Mouse (Mus musculus) CH12.LX (cell line): ENCODE measurements around the gene Dennd1a. TPM values are rescaled to one million over a fixed set of nuclear protein-coding genes. Genes with fewer than 3 reads are reported as not detected.

ENCODE experiments used
- DNase-seq: peaks from one replicate; pipeline ENCODE4 v3.0.0-alpha.2; 2013; ENCODE audit errors: extremely low read depth
- H3K27ac ChIP-seq: 2 replicates; pipeline ENCODE4 v1.5.1; 2012; ENCODE audit warnings: low read depth, mild to moderate bottlenecking, control low read depth, moderate library complexity; ENCODE audit not compliant: insufficient read depth
- H3K27me3 ChIP-seq: replicated peaks from 2 replicates; pipeline ENCODE3; 2012; ENCODE audit warnings: inconsistent platforms
- H3K36me3 ChIP-seq, 2 experiments: replicated peaks in 1 of 2; 2 replicates each; pipeline versions ENCODE3 to v1.6.1; 2012; ENCODE audit warnings: inconsistent platforms in 1 of 2, low read length in 1 of 2, mild to moderate bottlenecking in 1 of 2, mixed read lengths in 1 of 2, moderate library complexity in 1 of 2; ENCODE audit not compliant: control insufficient read depth in 1 of 2, insufficient read depth in 1 of 2
- H3K4me1 ChIP-seq, 2 experiments: 2 replicates each; pipeline ENCODE4 v1.6.1; 2012; ENCODE audit warnings: inconsistent platforms in 1 of 2, moderate library complexity in 1 of 2; ENCODE audit not compliant: insufficient read depth in 2 of 2, control insufficient read depth in 1 of 2
- H3K4me2 ChIP-seq: 2 replicates; pipeline ENCODE4 v1.6.1; 2012; ENCODE audit warnings: low read depth, mild to moderate bottlenecking, control low read depth; ENCODE audit not compliant: poor library complexity, insufficient read depth, severe bottlenecking
- H3K4me3 ChIP-seq, 3 experiments: fragments of 150-350 bp in 1 of 3; sonication (generic) in 1 of 3; replicated peaks in 1 of 3; 2 replicates each; pipeline versions ENCODE3 to v1.5.1; 2011 to 2012; ENCODE audit warnings: low read depth in 2 of 3, low read length in 2 of 3, mild to moderate bottlenecking in 2 of 3, moderate library complexity in 2 of 3, control low read depth in 1 of 3, improper control_type of control experiment in 1 of 3, inconsistent platforms in 1 of 3, mixed read lengths in 1 of 3; ENCODE audit not compliant: poor library complexity in 1 of 3
- H3K79me2 ChIP-seq: replicated peaks from 2 replicates; pipeline ENCODE4 v1.6.1; 2012; ENCODE audit warnings: mild to moderate bottlenecking, moderate library complexity; ENCODE audit not compliant: control insufficient read depth, poor library complexity, insufficient read depth, severe bottlenecking; ENCODE audit errors: extremely low read depth
- H3K9ac ChIP-seq: 2 replicates; pipeline ENCODE4 v1.6.1; 2012; ENCODE audit warnings: low read depth, mild to moderate bottlenecking, control low read depth, moderate library complexity; ENCODE audit not compliant: insufficient read depth
- H3K9me3 ChIP-seq: replicated peaks from 2 replicates; pipeline ENCODE3; 2012; ENCODE audit warnings: low read length, inconsistent platforms, mixed read lengths
- CHD1 ChIP-seq: IDR thresholded peaks from 2 replicates; pipeline ENCODE4 v1.6.1; 2012; ENCODE audit warnings: low read depth, low read length, improper control_type of control experiment, inconsistent platforms
- CHD2 ChIP-seq: IDR thresholded peaks from 2 replicates; pipeline ENCODE4 v1.6.1; 2011; ENCODE audit warnings: low read length, improper control_type of control experiment
- CTCF ChIP-seq, 2 experiments: IDR thresholded peaks in 1 of 2; conservative IDR thresholded peaks in 1 of 2; 2 replicates each; pipeline ENCODE4 v1.5.1; 2011 to 2012; ENCODE audit warnings: low read depth in 2 of 2, low read length in 2 of 2, improper control_type of control experiment in 1 of 2, inconsistent platforms in 1 of 2, mild to moderate bottlenecking in 1 of 2, moderate library complexity in 1 of 2
- EP300 ChIP-seq: IDR thresholded peaks from 2 replicates; pipeline ENCODE4 v1.6.1; 2011; ENCODE audit warnings: low read length, improper control_type of control experiment
- ETS1 ChIP-seq: conservative IDR thresholded peaks from 2 replicates; pipeline ENCODE4 v1.6.1; 2012; ENCODE audit warnings: low read depth, mild to moderate bottlenecking, inconsistent platforms, low read length, improper control_type of control experiment, moderate library complexity
- IRF4 ChIP-seq: IDR thresholded peaks from 2 replicates; pipeline ENCODE4 v1.6.1; 2014; ENCODE audit warnings: low read depth, mild to moderate bottlenecking, inconsistent platforms, low read length, improper control_type of control experiment
- MAX ChIP-seq: IDR thresholded peaks from 2 replicates; pipeline ENCODE4 v1.6.1; 2011; ENCODE audit warnings: low read length, improper control_type of control experiment
- MXI1 ChIP-seq: IDR thresholded peaks from 2 replicates; pipeline ENCODE4 v1.6.1; 2011; ENCODE audit warnings: mild to moderate bottlenecking, low read depth, low read length, improper control_type of control experiment
- MYC ChIP-seq: IDR thresholded peaks from 2 replicates; pipeline ENCODE4 v1.6.1; 2011; ENCODE audit warnings: low read depth, mild to moderate bottlenecking, improper control_type of control experiment, low read length
- POLR2A ChIP-seq: IDR thresholded peaks from 2 replicates; pipeline ENCODE4 v1.6.1; 2011; ENCODE audit warnings: low read depth, mild to moderate bottlenecking, improper control_type of control experiment, low read length
- RCOR1 ChIP-seq: conservative IDR thresholded peaks from 2 replicates; pipeline ENCODE4 v1.6.1; 2012; ENCODE audit warnings: low read depth, mild to moderate bottlenecking, inconsistent platforms, low read length, improper control_type of control experiment
- SIN3A ChIP-seq: IDR thresholded peaks from 2 replicates; pipeline ENCODE4 v1.6.1; 2012; ENCODE audit warnings: low read length, improper control_type of control experiment, inconsistent platforms
- SMC3 ChIP-seq: IDR thresholded peaks from 2 replicates; pipeline ENCODE4 v1.6.1; 2011; ENCODE audit warnings: low read depth, low read length, improper control_type of control experiment
- TBP ChIP-seq: conservative IDR thresholded peaks from 2 replicates; pipeline ENCODE4 v1.6.1; 2011; ENCODE audit warnings: low read depth, low read length, improper control_type of control experiment
- TCF12 ChIP-seq: IDR thresholded peaks from 2 replicates; pipeline ENCODE4 v1.6.1; 2014; ENCODE audit warnings: low read depth, mild to moderate bottlenecking, inconsistent platforms, low read length, improper control_type of control experiment
- UBTF ChIP-seq: IDR thresholded peaks from 2 replicates; pipeline ENCODE4 v1.6.1; 2012; ENCODE audit warnings: low read depth, mild to moderate bottlenecking, inconsistent platforms, low read length, improper control_type of control experiment, moderate library complexity
- USF2 ChIP-seq: conservative IDR thresholded peaks from 2 replicates; pipeline ENCODE4 v1.6.1; 2011; ENCODE audit warnings: low read depth, low read length, improper control_type of control experiment
- ZC3H11A ChIP-seq: IDR thresholded peaks from 2 replicates; pipeline ENCODE4 v1.6.1; 2012; ENCODE audit warnings: low read depth, mild to moderate bottlenecking, inconsistent platforms, low read length, improper control_type of control experiment
- ZKSCAN1 ChIP-seq: IDR thresholded peaks from 2 replicates; pipeline ENCODE4 v1.6.1; 2012; ENCODE audit warnings: low read depth, inconsistent platforms, low read length, improper control_type of control experiment, borderline replicate concordance
- ZMIZ1 ChIP-seq: IDR thresholded peaks from 2 replicates; pipeline ENCODE4 v1.6.1; 2012; ENCODE audit warnings: low read depth, mild to moderate bottlenecking, inconsistent platforms, low read length, improper control_type of control experiment
- dilution Hi-C: fragments of 300-500 bp; cut with MboI; formaldehyde crosslinking; loops from 2 replicates; pipeline ENCODE4 v1.14.3; 2020; ENCODE audit warnings: low sequenced_read_pairs; ENCODE audit not compliant: extremely low pct_unique_long_range_greater_than_20kb, extremely low pct_ligation_motif_present
- in situ Hi-C: fragments of 300-500 bp; cut with MboI; formaldehyde crosslinking; loops from 3 replicates; pipeline ENCODE4 v1.14.3; 2019; ENCODE audit warnings: low sequenced_read_pairs, low pct_ligation_motif_present, low pct_unique_long_range_greater_than_20kb, mixed read lengths
- polyA plus RNA-seq: library from polyadenylated mRNA; unstranded; fragments of >175 nt; gene quantifications from 2 replicates; pipeline ENCODE4 v1.2.1, GENCODE M21; 2012; ENCODE audit warnings: low read depth; ENCODE audit not compliant: insufficient read length
- total RNA-seq, 2 experiments: library from RNA; depleted of rRNA; stranded (reverse); fragments of 300-350 nt in 1 of 2; fragments of >200 nt in 1 of 2; gene quantifications; 2 replicates each; pipeline ENCODE4 v1.2.3; 2012 to 2014

Dennd1a gene
- total and polyA plus RNA-seq, 3 experiments = 2.7 to 7.3 (median 4.3) TPM

DNA sequence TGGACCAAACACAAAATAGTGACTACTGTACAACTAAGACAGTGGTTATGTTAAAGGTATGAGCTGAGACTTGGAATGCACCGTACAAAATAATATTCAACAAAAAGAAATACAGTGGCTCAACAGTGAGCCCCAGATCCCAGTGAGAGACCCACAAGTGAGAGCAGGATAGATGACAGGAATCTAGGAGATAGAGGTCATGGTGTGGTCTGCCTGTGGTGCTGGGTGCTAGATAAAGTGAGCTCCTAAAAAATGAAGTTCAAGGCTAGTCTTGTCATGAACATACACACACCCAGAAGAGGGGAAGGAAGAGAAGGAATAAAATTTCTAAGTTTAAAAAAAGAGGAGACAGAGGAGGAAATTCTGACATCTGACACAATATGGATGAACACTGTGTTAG lies 95.2 kb downstream of the Dennd1a start:
- Histone ChIP-seq H3K9me3 (no peaks in the 10 kb centered on the region), H3K4me3 (no peak overlapping the region), H3K79me2 (no peaks in the 10 kb centered on the region), H3K27ac (no peak overlapping the region), H3K4me1 (peaks cover 2 to 3% of the 10 kb centered on the region in 2 experiments; a peak in 2 of 4 replicates), H3K9ac (no peak overlapping the region), H3K4me2 (no peak overlapping the region), H3K36me3 (no peaks in the 10 kb centered on the region), H3K27me3 (no peaks in the 10 kb centered on the region)
- in situ Hi-C loops (no loop called here), dilution Hi-C loops (no loop called here)
- TF ChIP-seq CHD1 (no peak), IRF4 (no peak), ZC3H11A (no peak), TCF12 (no peak), ZKSCAN1 (no peak), MYC (no peak), TBP (no peak)
- no peak for DNase-seq

DNA sequence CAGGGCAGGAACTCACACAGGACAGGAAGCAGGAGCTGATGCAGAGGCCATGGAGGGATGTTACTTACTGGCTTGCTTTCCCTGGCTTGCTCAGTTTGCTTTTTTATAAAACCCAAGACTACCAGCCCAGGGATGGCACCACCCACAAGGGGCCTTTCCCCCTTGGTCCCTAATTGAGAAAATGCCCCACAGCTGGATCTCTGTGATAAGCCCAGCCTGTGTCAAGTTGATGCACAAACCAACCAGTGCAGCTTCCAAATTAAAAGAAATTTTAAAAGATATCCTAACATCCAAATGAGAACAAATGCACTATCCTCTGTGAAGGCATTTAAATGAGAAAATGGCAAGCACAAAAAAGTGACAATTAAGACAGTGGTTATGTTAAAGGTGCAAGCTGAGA lies 95.6 kb downstream of the Dennd1a start:
- TF ChIP-seq SMC3 (no peak), USF2 (no peak), SIN3A (no peak), EP300 (no peak), TCF12 (no peak), RCOR1 (no peak), CHD1 (no peak), MAX (no peak), POLR2A (no peak), TBP (no peak), ZKSCAN1 (no peak), UBTF (no peak), ETS1 (no peak), CHD2 (no peak), CTCF (conservative IDR thresholded peaks at IDR 0.05 in 1 of 2, IDR thresholded peaks at IDR 0.05 in 1 of 2; ENCODE audit: low read depth in 2 of 2, low read length in 2 of 2) (no peak), ZMIZ1 (no peak), MXI1 (no peak)
- Histone ChIP-seq H3K4me2 (no peak overlapping the region), H3K27ac (no peak overlapping the region), H3K4me3 (no peak overlapping the region), H3K9me3 (no peaks in the 10 kb centered on the region), H3K27me3 (no peaks in the 10 kb centered on the region), H3K36me3 (no peaks in the 10 kb centered on the region), H3K4me1 (peaks cover 2 to 4% of the 10 kb centered on the region in 2 experiments; a peak in 3 of 4 replicates), H3K9ac (no peak overlapping the region), H3K79me2 (no peaks in the 10 kb centered on the region)
- dilution Hi-C loops = no loop called here
- in situ Hi-C loops = no loop called here
- DNase-seq = no peak
